Mouse (Mus musculus): ENCODE results near the gene Zmat3.
A peak's percentile ranks its signal among the peaks of the same experiment; 100 is the strongest.

Gene Zmat3

DNA sequence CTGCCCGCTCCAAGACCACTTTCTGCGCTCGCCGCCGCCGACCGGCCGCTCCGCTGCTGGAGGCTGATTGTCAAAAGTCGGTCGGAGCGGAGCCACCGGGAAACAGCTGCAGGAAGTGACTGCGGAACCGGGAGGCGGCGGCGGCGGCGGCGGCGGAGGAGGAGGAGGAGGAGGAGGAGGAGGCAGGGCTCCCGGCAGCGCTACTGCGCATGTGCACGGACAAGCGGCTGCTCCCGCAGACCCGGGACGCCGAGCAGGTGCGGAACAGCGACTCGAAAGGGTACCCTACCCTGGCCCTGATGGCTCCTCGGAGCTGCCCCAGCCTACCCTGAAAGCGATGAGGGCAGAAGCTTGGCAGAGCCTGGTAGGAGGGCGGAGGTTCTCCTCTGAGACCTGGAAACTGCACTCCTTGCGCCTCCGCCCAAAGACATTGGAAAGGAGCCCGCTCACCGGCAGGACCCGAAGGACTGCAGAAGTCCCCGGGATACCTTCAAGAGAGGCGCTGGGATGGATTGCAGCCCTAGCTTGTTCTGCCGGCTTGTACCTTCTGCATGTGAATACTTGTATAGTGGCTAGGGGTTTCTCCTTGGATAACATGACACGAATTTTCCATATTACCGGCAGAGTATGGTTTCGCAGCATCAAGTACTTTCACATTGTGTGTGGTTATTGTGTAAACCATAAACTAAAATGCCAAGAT, at the start of gene Zmat3:
Zmat3 (minus strand) TSS at position 469 of the 700 bp plus-strand sequence.
- DNase-seq (ENCODE audit: low spot score in 2 of 2), result peak; percentile 79 to 82

DNA sequence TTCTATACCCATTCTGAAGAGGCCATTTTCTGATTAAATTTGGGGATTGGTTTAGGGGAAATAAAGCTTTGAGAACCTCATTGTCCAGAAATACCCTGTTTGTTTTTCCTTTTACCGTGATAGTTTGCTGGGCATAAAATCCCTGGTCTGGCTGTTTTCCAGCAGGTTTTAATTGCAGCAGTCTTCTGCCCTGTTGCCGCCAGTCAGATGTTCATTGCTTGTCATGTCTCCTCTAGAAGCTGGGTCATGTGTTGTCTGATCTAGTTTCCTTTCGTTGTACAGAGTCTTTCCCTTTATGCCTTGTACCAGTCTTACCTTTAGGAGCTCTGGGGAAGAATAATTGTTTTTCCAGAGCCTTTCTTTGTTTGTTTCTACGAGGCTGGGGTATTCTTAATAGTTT, 48.6 kb upstream of the Zmat3 start:
- no peak for DNase-seq (ENCODE audit: low spot score in 2 of 2)

- DNase-seq (ENCODE audit: low spot score in 2 of 2), result no peak
These were observed 46.8 kb upstream of the Zmat3 start for GRCm38 (mm10) chr3:32412502-32413044.

DNA sequence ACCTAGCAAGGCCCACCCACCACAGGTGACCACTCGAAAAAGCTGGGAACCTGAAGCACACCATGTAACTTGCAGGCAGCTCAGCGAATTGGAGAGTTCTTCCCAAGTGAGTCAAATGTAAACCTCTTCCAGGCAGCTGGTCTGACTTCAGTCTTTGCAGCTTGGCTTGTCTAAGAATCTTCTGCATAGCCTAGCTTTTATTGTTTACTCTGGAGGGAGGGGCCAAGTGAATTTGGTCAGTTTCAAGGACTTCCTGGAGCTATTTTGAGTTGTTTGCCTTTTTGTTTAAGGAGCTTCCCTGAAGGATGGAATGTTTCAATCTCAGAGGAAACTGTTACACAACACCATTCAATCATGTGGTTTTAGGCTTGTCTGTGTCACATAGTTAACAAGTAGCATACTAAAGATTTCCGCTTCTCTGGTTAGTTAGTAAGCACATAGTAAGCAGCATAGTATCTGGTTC, 43.0 kb upstream of the Zmat3 start:
- DNase-seq (ENCODE audit: low spot score in 2 of 2), result no peak

DNA sequence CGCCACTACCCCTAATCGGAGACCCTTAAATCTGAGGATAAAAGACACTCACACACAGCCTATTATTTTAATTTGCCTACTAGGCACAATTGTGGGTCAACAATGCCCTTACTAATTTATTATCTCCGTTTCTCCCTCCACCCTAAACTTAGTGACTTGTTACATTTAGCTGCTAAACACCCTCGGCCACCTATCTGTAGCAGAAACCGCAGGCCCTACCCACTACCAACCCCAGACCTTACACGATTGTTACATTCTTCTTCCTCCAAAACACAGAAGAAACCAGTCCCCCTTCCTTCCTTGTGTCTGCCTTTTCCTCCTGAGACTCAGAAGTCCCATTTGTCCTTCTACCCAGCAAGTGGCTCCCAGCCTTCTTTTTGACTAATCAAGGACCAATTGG, 41.0 kb upstream of the Zmat3 start:
- no peak for DNase-seq (ENCODE audit: low spot score in 2 of 2)

GRCm38 (mm10) chr3:32405699-32406098, 39.9 kb upstream of the Zmat3 start:
- DNase-seq (ENCODE audit: low spot score in 2 of 2), result no peak

DNA sequence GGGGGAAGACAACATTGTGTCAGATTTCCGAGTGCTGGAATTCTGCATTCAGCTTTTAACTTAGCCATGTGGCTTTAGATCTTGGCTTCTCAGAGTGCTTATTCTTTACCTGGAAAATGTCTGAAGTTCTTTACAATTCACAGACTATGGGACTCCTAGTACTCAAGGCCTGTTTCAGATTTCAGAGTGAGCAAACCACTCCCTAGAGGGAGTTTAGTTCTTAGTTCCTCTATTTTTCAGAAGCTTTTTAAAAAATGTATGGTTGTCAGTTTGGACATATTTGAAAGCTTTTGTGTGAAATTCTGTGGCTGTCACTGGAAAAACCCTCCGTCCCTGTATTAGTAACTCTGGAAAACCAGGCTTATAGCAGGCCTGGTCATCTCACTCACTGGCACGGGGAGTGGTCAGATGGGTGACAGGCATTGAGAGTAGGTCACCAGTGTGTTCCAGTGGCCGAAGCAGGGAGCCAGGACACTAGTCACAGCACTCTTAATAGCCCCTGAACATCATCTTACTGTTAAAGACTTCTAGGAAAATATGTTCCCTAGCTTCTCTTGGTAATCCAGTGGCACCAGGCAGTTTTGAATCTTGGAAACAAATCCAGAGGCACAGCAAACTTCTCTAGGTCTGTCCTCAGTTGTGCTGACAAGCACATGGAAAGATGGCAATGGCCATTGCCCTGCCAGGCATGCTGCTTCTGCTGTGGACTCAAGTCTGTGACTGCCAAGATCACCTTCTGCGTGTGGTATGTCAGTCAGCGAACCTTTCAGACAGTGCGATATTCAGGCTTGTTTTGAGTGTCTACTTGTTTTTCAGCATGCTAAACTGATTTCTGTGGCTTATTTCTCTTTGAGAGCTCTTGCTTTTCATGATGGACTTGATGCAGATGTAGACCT, 37.4 kb upstream of the Zmat3 start:
- no peak for DNase-seq (ENCODE audit: low spot score in 2 of 2)

DNA sequence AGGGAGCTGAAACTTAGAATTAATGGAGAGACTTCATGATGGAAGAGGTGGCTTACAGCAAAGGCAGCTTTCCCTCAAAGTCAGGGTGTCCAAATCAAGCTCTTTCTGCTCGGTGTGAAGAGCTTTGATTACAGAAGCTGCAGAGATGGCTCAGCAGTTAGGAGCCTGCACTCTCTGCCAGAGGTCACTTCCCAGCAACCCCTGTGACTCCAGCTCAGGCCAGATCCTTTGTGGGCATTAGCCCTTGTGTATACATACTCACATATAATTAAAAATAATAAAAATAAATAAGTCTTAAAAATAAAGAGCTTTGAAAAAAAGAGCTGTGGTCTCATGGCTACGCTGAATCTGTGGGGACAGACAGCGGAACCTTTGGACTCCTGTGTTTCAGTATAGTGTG, 35.8 kb upstream of the Zmat3 start:
- no peak for DNase-seq (ENCODE audit: low spot score in 2 of 2)

- no peak for DNase-seq (ENCODE audit: low spot score in 2 of 2)
These were observed 34.1 kb upstream of the Zmat3 start for GRCm38 (mm10) chr3:32399931-32400330.

GRCm38 (mm10) chr3:32399381-32399780, 33.6 kb upstream of the Zmat3 start:
- no peak for DNase-seq (ENCODE audit: low spot score in 2 of 2)

DNA sequence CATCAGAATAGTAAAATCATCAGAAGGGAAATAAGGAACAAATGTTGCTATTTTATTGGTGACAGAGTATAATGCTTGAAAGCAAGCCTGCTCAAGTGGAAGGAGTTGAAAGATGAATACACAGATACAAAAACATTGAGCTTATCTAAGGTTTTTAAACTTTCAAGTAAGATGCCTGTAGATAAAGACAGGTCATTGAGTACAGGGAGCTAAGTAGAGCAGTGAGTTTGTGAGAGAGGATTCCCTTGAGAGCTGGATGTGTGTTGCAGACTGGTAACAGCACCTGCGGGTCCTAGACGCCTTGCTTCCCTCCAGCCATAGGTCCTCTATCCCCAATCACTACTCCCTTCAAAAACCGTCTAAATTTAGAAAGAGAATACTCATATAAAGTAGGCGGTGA, 32.8 kb upstream of the Zmat3 start:
- DNase-seq (ENCODE audit: low spot score in 2 of 2), result no peak

- no peak for DNase-seq (ENCODE audit: low spot score in 2 of 2)
These were observed 32.3 kb upstream of the Zmat3 start for GRCm38 (mm10) chr3:32398175-32398538.

DNA sequence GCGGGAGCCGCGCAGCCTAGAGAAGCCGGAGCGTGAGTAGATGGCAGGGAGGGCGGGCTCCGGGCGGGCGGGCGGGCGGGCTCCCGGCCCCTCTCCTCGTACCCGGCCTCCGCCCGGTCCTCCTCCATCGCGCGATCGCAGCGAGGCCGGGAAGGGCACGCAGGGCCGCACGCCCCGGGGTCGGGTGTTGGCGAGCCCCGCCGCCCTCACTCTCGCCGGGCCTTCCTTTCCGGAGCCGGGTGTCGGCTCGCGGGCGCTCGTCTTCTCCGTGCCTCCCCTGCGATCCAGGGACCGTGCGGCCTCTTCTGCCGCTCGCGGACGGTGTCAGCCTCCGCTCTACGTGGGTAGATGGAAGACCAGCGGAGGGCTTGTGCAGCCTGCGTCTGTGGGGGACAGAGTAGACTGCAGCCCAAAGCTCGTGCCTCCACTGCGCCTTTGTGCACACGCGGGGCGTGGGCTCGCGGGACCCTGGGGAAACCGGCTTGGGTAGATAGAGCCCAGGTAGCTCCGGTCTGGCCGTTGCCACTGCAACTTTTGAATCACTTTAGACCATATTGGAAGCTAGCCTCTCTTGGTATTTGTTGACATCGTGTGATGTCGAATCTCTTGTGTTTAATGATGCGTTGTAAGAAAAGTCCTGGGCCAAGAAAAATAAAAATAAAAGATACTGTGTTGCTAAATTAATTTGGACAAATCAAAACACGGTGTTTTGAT, 31.8 kb upstream of the Zmat3 start, which contains the start of gene Pik3ca:
Pik3ca (plus strand) TSS at position 211 of the 714 bp plus-strand sequence.
- peak; percentile 54 to 59 for DNase-seq (ENCODE audit: low spot score in 2 of 2)

GRCm38 (mm10) chr3:32396794-32397460, 31.1 kb upstream of the Zmat3 start:
- DNase-seq (ENCODE audit: low spot score in 2 of 2), result peak; percentile 95

DNA sequence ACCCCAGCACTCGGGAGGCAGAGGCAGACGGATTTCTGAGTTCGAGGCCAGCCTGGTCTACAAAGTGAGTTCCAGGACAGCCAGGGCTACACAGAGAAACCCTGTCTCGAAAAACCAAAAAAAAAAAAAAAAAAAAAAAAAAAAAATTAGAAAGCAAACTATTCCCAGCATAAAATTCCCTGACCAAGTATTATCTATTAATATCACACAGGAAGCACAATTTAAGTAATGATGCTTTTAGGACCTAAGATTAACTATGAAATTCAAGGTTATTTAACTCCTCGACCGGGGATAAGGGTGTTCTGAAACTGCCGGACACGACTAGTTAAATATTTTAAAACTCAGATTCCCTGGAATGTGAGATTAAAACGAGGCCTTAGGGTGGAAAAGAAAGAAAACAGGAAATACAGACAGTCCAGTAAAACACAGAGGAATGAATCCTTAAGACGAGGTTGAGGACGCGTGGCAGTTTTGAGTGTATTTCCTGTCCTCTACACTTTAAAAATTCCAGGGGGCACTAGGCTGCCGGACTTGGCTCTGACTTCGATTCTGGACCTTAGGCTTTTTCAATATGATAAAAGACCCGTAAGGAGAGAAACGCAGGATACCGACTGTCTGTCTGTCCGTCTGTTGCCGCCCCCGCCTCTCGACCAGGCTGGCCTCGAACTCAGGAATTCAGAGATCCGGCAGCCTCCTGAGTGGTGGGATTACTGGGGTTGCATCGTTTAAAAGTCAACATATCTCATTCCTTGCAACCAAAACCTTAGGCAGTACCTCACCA, 30.1 kb upstream of the Zmat3 start:
- DNase-seq (ENCODE audit: low spot score in 2 of 2), result peak in 1 of 2 experiments; percentile 26

DNA sequence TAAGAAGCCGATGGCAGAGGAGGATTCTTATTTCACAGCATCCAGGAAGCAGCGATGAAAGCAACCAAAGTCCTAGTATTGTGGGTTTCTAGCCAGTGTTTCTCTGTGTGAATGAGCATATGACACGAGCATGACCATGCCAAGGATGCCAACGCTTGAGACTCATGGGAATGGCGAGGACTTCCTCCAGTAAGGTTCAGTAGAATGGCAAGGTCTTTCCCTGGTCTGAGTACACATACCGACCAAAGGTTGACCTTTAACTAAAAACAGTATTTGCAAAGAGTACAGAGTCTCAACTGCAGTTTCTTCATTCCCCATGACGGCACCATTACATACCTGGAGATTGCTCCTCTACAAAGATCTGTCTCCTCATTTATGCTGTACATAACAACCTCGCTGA, 28.2 kb upstream of the Zmat3 start:
- no peak for DNase-seq (ENCODE audit: low spot score in 2 of 2)

DNA sequence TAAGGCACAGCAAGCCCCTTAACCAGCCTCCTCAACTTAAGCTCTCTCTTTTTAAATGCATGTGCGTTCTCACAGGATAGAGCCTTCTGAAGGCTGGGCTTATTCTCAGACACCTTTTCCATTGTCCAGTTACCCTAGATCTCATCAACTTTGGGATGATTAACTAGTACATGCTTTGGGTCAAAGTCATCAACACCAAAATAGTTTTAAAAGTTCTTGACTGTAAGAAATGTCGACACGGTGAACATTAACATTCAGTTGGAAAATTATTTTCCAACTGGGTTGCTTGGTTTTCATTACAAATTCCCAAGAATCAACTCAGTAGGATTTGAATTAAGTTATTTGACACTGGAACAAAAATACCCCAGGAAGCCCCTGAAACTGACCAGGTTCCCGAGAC, 27.0 kb upstream of the Zmat3 start:
- no peak for DNase-seq (ENCODE audit: low spot score in 2 of 2)

DNA sequence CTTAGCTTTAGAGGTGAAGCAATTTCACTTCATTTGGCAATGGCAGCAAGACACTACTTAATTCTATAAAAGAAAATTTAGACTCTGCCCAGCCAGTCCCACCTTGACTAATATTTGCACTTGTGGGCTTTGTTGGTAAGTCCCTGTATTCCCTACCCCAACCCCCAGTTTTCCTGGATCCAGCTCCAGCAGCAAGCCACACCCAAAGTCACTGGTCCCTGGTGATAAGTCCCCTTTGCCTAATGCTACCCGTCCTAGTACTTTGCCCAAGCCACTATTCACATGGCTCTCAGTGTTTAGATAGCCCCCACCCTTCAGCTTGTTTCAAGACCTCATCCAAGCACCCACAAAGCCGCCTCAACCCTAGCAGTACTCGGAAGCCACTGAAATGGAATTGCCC, 15.7 kb upstream of the Zmat3 start:
- no peak for DNase-seq (ENCODE audit: low spot score in 2 of 2)

GRCm38 (mm10) chr3:32379891-32380290, 14.1 kb upstream of the Zmat3 start:
- no peak for DNase-seq (ENCODE audit: low spot score in 2 of 2)

DNA sequence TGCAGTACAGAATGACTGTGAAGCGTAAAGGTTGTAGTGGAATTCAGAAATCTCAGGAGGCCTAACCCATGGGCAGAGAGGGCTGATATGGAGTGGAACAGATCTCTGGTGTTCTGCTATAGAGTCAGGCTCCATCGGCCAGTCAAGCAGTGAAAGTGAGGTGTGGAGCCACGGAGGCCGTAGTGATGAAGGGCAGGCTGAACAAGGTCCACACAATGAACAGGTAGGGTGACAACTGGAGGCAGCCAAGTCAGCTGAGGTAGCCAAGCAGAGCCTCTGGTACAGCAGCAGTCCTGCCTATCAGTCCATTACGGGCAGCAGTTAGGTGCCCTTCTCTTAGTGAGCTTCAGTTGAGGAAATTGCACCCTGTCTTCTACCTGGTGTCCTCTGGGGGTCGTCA, 7.4 kb upstream of the Zmat3 start:
- no peak for DNase-seq (ENCODE audit: low spot score in 2 of 2)

GRCm38 (mm10) chr3:32372470-32372869, 6.7 kb upstream of the Zmat3 start:
- DNase-seq (ENCODE audit: low spot score in 2 of 2), result no peak
